Mouse (Mus musculus) kidney, postnatal 14 days (tissue): ENCODE data around the gene Park7.

Source experiments
- DNase-seq: peaks from one replicate; pipeline ENCODE4 v3.0.0; 2022; ENCODE audit warnings: mixed read lengths

The Park7 gene

DNA sequence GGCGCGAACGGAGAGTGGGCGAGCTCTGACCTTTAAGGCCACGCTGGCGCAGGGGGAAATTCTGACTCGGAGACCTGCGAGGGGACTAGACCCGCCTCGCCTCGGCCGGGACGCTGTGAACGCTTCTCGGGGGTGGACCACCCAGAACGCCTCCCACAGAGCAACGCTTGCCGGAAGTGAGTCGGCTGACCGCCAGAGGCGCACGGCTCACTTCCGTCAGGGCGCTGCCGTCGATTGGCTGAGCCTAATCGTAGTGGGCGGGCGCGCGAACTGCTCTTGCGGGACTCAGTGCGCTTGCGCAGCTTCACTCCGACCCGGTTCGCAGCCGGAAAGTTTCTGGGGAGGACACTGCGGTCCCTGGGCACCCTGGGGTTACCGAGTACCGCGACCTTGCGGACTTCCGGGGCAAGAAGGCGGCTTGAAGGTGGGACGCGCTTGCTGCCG is at the start of gene Park7, which contains the start of gene Tnfrsf9:
Gene Park7, minus strand, starts transcription at position 148 of the 444 bp plus-strand sequence.
Gene Tnfrsf9, plus strand, starts transcription at position 273 of the 444 bp plus-strand sequence.
- DNase-seq = peak; percentile 99

GRCm38 (mm10) chr4:150963711-150964110 is 49.5 kb upstream of the Park7 start:
- DNase-seq = no peak

- peak; percentile 67 for DNase-seq
Observed at GRCm38 (mm10) chr4:150962231-150962630, 48.0 kb upstream of the Park7 start.

DNA sequence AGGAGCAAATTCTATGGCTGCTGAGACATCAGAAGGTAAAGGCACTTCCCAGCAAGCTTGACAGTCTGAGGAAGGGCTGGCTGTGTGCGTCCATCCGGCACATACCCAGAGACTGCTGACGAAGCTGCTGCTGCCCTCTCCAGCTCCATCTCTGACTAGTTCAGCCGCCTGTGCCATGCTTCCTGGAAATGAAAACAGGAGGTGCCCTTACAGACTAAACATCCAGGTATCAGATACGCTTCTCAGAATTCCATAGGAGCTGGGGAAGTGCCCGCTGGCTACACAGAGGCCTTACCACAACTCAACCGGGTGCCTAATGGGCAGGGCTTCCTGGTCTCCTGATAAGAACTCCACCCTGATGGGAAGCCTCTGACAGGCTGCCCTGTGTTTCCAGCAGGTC is 44.3 kb upstream of the Park7 start:
- peak; percentile 44 for DNase-seq

DNA sequence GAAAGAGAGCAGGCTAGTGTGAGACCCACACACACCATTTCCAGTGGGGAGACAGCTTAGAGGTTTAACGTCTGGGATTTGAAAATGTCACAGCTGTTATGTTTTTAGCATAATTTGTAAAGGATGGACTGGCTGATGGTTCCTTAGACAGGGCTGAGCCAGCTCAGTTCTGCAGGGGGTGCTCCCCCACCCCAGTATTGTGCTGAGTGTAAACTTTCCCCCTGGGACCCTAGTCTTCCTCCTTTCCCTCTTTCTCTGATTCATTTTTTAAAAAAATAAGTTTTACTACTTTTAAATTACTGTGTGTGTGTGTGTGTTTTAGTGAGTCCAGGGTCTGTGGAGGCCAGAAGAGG is 42.8 kb upstream of the Park7 start:
- no peak for DNase-seq

GRCm38 (mm10) chr4:150956369-150957105 is 42.3 kb upstream of the Park7 start:
- DNase-seq = no peak

DNA sequence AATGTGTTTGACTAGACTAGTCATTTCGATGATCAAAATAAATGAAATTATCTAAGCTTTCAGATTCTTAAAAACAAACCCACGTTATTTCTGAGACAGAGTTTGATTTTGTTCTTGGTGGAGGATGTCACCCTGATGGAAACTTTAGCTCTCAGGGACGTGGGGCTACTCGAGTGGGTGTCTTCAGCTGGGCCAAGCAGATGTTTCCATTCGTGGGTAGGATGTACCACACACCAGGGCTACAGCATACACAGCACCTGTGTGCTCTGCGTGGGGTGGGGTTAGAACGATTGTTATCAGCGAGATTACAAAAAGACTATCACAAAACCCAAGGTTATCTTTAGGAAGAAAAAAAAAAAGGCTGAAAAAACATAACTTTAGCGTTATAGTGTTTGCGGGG is 36.7 kb upstream of the Park7 start:
- no peak for DNase-seq

- no peak for DNase-seq
Observed at GRCm38 (mm10) chr4:150944707-150945106, 30.5 kb upstream of the Park7 start.

DNA sequence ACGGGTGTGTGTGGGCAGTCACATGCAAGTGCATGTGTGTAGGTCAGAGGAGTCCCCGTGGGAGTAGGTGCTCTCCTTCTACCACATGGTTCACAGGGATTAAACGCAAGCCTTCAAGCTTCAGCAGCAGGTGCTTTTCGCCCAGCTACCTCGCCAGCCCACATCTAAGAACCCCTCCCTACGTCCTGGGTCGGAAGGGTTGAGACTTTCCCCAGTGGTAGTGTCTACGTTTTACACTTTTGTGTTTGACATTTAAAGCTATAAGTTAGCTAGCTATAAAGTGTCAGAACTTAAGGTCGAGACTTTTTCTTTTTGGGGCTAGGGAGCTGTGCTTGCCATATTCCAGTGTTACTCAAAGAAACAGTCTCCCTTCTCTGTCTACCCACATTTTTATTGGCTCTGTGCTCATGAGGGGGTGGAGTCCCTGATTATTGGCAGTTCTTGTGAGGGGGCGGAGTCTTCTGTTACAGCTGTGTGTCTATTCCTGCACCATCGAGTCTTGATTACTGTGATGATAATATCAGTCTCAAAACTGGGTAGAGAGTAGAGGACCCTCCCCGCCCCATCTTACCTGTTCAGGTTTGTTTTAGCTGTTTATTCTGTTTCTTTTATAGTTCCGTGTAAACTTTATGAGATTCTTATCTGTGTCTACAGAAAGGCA is 25.9 kb upstream of the Park7 start:
- DNase-seq = no peak

DNA sequence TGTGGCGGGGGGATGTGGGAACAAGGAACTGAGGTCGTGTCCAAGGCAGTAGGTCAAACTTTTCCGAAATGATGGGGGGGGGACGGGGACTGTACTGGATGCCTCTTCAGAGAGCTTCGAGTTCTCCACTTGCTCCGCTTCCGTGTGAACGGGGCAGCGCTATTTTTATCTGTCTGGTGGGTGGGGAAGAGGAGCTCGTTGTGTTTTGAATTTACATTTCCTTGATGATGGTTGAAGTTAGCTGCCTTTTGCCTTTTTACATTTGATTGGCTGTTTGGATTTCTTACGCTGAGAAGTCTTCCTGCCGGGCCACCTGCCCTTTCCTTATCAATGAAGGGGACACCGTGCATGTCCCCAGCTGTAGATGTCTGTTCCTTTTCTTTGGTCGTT is 23.8 kb upstream of the Park7 start:
- no peak for DNase-seq

GRCm38 (mm10) chr4:150937293-150938062 is 23.2 kb upstream of the Park7 start:
- peak; percentile 39 for DNase-seq

DNA sequence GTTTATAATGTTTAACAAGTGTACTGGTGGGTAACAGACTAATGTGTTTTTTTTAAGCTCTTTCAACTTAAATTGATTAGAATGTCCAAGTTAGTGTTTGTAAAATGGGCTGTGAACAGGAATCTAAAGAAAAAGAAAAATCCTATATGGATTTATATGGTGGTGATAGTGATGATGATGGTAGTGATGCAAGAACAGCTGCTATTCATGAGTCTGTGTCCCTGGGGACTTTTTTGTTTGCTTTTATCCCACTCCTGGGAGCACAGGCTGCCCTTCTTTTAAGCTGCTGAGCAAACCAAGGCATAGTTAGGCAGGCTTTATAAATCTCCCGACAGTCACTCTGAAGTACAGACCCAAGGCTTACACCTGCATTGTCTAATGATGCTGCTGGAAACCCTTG is 19.3 kb upstream of the Park7 start:
- no peak for DNase-seq

GRCm38 (mm10) chr4:150927789-150928188 is 13.6 kb upstream of the Park7 start:
- no peak for DNase-seq

DNA sequence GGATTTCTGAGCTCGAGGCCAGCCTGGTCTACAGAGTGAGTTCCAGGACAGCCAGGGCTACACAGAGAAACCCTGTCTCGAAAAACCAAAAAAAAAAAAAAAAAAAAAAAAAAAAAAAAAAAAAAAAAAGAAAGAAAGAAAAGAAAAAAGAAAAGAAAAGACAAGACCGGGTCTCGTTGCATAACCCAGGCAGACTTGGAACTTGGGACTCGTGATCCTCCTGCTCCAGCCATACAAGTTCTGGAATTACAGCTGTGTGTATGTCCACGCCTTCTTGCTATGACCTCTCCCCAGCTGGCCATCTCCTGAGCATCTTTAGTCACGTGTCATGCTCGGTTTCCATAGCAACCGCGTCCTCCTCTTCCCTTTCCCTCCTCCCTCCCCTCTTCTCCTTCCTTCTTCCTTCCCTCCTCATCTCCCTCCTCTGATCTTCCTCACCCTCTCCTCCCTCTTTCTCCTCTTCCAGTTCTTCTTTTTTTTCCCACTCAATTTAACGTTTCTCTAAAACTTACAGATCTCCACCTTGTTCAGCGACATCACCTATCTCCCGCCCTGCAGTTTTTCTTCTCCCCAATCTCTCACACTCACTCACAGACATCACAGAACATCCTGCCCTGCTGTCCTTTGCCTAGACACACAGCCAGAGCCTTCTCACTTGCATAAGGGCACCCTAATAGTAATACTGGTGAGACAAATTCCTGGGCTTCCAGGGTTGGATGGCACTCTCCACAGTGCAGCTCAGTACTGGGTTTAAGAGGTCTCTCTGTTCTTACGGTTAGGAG is 12.9 kb upstream of the Park7 start:
- no peak for DNase-seq

- DNase-seq = no peak
Observed at GRCm38 (mm10) chr4:150925923-150926322, 11.7 kb upstream of the Park7 start.

GRCm38 (mm10) chr4:150924936-150925335 is 10.7 kb upstream of the Park7 start:
- no peak for DNase-seq

DNA sequence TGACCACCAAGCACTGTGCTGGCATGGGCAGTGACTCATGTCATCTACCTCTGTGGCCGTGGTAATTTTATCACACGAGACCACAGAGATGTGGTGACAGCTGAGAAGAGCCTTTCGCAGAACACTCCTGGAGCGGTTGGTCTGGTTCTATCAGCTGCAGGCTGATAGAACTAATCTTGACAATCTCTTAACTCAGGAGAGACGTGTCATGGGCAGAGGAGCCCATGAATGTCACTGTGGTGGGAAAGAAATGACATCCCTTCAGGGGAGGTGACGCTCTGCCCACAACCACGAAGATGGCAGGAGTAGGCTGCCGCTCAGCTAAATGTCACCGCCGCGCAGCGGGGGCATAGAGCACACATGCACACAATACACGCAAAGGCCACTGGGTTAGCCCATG is 10.1 kb upstream of the Park7 start:
- DNase-seq = no peak

DNA sequence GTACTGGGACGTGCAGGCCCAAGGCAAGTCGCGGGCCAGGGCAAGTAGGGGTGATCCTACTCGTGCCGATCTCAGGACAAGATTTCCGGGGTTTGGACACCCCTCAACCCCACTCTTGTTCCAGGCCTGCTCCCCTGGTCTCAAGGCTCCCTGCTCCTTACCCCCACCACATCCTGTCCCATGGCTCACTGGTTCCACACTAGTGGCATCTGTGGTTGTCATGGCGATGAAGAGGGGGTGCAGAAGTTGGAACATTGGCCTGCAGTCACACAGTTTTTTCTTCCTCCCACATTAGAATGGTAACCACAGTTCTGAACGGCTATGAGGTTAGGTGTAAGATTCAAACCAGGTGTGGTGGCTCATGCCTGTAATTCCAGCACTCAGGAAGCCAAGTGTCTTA is 7.0 kb upstream of the Park7 start:
- DNase-seq = no peak

DNA sequence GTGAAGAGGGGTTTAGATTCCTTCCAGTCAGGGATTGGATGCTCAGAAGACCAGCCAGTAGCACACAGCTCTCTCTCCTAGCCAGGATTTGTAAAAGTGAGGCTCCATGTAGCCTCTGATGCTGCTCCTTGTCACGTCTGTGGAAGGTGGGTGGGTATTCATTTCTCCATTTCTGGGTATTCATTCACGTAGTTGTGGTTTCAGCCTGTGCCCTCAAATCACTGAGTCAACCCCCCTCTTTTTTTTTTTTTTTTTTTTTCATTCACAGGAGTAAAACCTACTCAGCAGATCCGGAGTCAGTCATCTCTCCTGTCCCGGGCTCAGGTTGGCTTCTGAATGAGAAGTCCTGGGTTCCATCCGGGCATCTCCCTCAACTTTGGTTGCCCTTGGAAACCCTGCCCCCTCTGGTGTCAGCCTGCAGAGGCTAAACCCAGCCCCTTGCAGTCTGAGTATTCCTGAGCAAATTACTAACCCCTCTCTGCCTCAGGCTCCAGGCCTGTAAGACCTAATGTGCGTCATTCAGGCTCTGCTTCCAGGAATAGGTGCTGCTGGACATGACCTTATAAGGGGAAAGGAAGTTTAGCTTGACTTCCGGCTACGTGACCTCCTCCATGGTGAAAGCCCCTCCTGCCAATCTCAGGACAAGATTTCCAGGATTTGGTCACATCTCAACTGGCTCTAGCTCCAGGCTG is 3.2 kb upstream of the Park7 start:
- DNase-seq = no peak

DNA sequence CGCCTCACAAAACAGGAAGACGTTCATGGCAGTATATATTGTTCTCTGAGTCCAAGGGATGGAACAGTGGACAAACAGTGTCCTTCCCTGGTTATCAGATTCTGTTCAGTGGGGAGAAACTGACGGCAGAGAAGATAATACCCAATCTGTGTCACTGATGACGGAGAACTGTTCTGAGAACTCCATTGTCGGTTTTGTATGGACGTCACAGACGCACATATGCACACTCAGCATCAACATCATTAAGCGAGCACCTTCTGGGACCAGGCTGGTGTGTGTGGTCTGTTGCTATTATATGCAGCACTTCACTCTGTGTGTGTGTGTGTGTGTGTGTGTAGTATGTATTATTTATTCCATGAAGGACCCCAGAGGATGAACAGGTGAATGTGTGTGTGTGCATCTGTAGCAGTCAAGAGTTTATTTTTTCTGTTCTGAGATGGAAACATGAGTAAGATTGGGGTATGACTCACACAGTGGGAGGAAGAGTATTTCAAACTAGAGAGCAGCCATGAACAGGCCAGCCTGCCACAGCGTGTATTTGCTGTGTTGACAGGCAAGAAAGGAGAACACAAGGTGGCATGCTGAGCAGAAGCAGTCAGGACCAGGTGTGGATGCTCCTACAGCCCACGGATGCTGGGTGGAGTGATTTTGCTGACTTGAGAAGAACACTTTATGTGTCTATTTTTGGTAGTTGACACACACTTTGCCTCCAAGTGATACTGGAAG is 1.1 kb upstream of the Park7 start:
- no peak for DNase-seq

- DNase-seq = no peak
Observed at GRCm38 (mm10) chr4:150913743-150914142, 494 bp downstream of the Park7 start.
